ENCODE assay signal across 22 mouse cellular contexts in genomic region chr8:60973448-60973847, GRCm38 (mm10). TPM values are rescaled to one million over a fixed set of nuclear protein-coding genes. Genes with fewer than 3 reads are reported as not detected.
A peak's percentile ranks its signal among the peaks of the same experiment; 100 is the strongest.
DNase-seq lines count a peak whose midpoint lies in the region; ATAC-seq and TF ChIP-seq lines count a peak whose summit lies in the region.
"Had no signal": no experiment of that assay in that cellular context is flagged by ENCODE, and none has a peak within 500 bp of the region (broad histone marks: within the 10 kb centered on the region; RNA-seq: fewer than 3 reads in every experiment).

No protein-coding gene starts in this region.

- H3K4me3 ChIP-seq in MEL (ENCODE audit: control insufficient read depth in 1 of 2, insufficient read depth in 1 of 2, low read depth in 2 of 2, low read length in 2 of 2) = no peak overlapping the region
- H3K4me3 ChIP-seq in liver, embryonic 11.5 days (ENCODE audit: low read depth, low read length) = no peak overlapping the region
- H3K4me3 ChIP-seq: forebrain, embryonic 13.5 days; heart, embryonic 10.5 days; limb, embryonic 12.5 days; lung, embryonic 15.5 days; myocyte had no signal

- H3K36me3 ChIP-seq in MEL (ENCODE audit: control insufficient read depth in 1 of 2, insufficient read depth in 2 of 2, low read length in 2 of 2) = peaks cover 0 to 73% of the 10 kb centered on the region in 2 experiments; a peak in 3 of 4 replicates
- H3K36me3 ChIP-seq in liver, embryonic 11.5 days (ENCODE audit: control insufficient read depth, insufficient read depth, low read length) = no peaks in the 10 kb centered on the region
- H3K36me3 ChIP-seq: heart, embryonic 10.5 days; limb, embryonic 12.5 days; lung, embryonic 15.5 days had no signal

- TF ChIP-seq POLR2A in MEL (IDR thresholded peaks at IDR 0.05; ENCODE audit: control insufficient read depth in 1 of 2, insufficient read depth in 1 of 2, low read depth in 1 of 2, low read length in 2 of 2, poor library complexity in 1 of 2) = no peak

- no peaks in the 10 kb centered on the region for H3K27me3 ChIP-seq in MEL (ENCODE audit: control insufficient read depth in 1 of 2, insufficient read depth in 2 of 2, low read length in 2 of 2)
- no peaks in the 10 kb centered on the region for H3K27me3 ChIP-seq in liver, embryonic 11.5 days (replicated peaks; ENCODE audit: control insufficient read depth, insufficient read depth, low read length)
- H3K27me3 ChIP-seq: forebrain, embryonic 13.5 days; limb, embryonic 12.5 days; lung, embryonic 15.5 days; Patski had no signal

- no peak for TF ChIP-seq CTCF in MEL (IDR thresholded peaks at IDR 0.05 in 2 of 3, conservative IDR thresholded peaks at IDR 0.05 in 1 of 3; ENCODE audit: control insufficient read depth in 1 of 3, insufficient read depth in 1 of 3, low read depth in 2 of 3, low read length in 3 of 3, poor library complexity in 1 of 3, severe bottlenecking in 1 of 3)

- ATAC-seq in liver, embryonic 11.5 days (replicated peaks; ENCODE audit: low FRiP score) = peak; percentile 85
- ATAC-seq in megakaryocyte, adult 5-6 weeks (ENCODE audit: poor library complexity, severe bottlenecking) = peak; percentile 73
- ATAC-seq: forebrain, embryonic 13.5 days; hindbrain, embryonic 16.5 days; intestine, embryonic 16.5 days; Patski had no signal

- peak overlapping the region; percentile 76 for H3K27ac ChIP-seq in MEL (ENCODE audit: control insufficient read depth, low read depth, low read length)
- peak overlapping the region; percentile 53; the same call in 1 of the 2 replicates for H3K27ac ChIP-seq in liver, embryonic 11.5 days (ENCODE audit: low read depth, low read length)
- H3K27ac ChIP-seq: forebrain, embryonic 13.5 days; heart, embryonic 10.5 days; limb, embryonic 12.5 days; lung, embryonic 15.5 days had no signal

- H3K4me1 ChIP-seq in MEL (ENCODE audit: control insufficient read depth in 1 of 2, insufficient read depth in 2 of 2, low read length in 2 of 2) = peaks cover 26 to 53% of the 10 kb centered on the region in 2 experiments
- peaks cover 53% of the 10 kb centered on the region for H3K4me1 ChIP-seq in liver, embryonic 11.5 days (replicated peaks; ENCODE audit: control insufficient read depth, insufficient read depth, low read length)
- H3K4me1 ChIP-seq: lung, embryonic 15.5 days had no signal

- 43% methylated on average over 2 of the region's 2 CpGs for WGBS in liver, embryonic 11.5 days

- peak overlapping the region; percentile 59 for H3K4me2 ChIP-seq in liver, embryonic 11.5 days
- H3K4me2 ChIP-seq: forebrain, embryonic 13.5 days; limb, embryonic 12.5 days; lung, embryonic 15.5 days had no signal

- intact Hi-C loops in left cerebral cortex, postnatal 4 days (cut with DNase I) = no loop called here

- TF ChIP-seq RAD21 in MEL (IDR thresholded peaks at IDR 0.05; ENCODE audit: low read depth, low read length) = no peak

- H3K9me3 ChIP-seq in MEL (replicated peaks; ENCODE audit: insufficient read depth, low read length) = no peaks in the 10 kb centered on the region
- H3K9me3 ChIP-seq in liver, embryonic 11.5 days (ENCODE audit: control insufficient read depth, low read length) = no peaks in the 10 kb centered on the region
- H3K9me3 ChIP-seq: forebrain, embryonic 13.5 days; heart, embryonic 10.5 days; limb, embryonic 12.5 days; lung, embryonic 15.5 days had no signal

- peaks cover 39% of the 10 kb centered on the region for H3K79me2 ChIP-seq in MEL (ENCODE audit: control insufficient read depth, insufficient read depth, low read length, poor library complexity)

- peak; percentile 92 for DNase-seq in MEL (ENCODE audit: low read depth, low spot score)
- peak; percentile 79 for DNase-seq in c-Kit-positive CD71-positive TER-119-positive erythroid progenitor cells, embryonic 14.5 days (ENCODE audit: low spot score)
- no peak for DNase-seq in liver, embryonic 11.5 days (ENCODE audit: low spot score)
- no peak for DNase-seq in lung, adult 18-20 months
- DNase-seq in left cerebral cortex, postnatal 4 days = no peak
- DNase-seq in thymus, postnatal 0 days (ENCODE audit: low spot score) = no peak
- DNase-seq: adrenal gland, adult 8-10 months; cerebellum, postnatal 14 days; embryo, embryonic 11 days; gastrocnemius, postnatal 36 days; heart, postnatal 4 days; midbrain, embryonic 14.5 days; spleen, adult 18-20 months had no signal

- peak; percentile 96 to 98 for TF ChIP-seq EP300 in MEL (IDR thresholded peaks at IDR 0.05; ENCODE audit: low read depth in 1 of 2, low read length in 2 of 2)

- H3K9ac ChIP-seq in MEL (ENCODE audit: control insufficient read depth, low read depth, low read length, poor library complexity, severe bottlenecking) = no peak overlapping the region
- H3K9ac ChIP-seq in liver, embryonic 11.5 days (ENCODE audit: low read depth, low read length) = no peak overlapping the region
- H3K9ac ChIP-seq: forebrain, embryonic 13.5 days; limb, embryonic 12.5 days; lung, embryonic 15.5 days had no signal

TF ChIP-seq in MEL, 35 proteins besides CTCF, POLR2A, EP300 and RAD21 (continues in another document):
- TF ChIP-seq SIN3A (IDR thresholded peaks at IDR 0.05; ENCODE audit: low read length) = peak; percentile 90
- peak; percentile 96 for TF ChIP-seq TAL1 (IDR thresholded peaks at IDR 0.05; ENCODE audit: low read length)
- peak; percentile 50; the same call in 1 of the 2 replicates for TF ChIP-seq MAFK (IDR thresholded peaks at IDR 0.05; ENCODE audit: borderline replicate concordance, low read depth, low read length)
- no peak for TF ChIP-seq MEF2A (IDR thresholded peaks at IDR 0.05; ENCODE audit: extremely low read depth, insufficient replicate concordance, low read depth, low read length, poor library complexity, severe bottlenecking)
- peak; percentile 97 for TF ChIP-seq TCF12 (IDR thresholded peaks at IDR 0.05; ENCODE audit: low read depth, low read length)
- TF ChIP-seq ETS1 (IDR thresholded peaks at IDR 0.05; ENCODE audit: low read depth, low read length) = peak; percentile 93
- 0 out of 2 replicates have a peak, but pooled peaks have one; percentile 42 for TF ChIP-seq TBP (IDR thresholded peaks at IDR 0.05; ENCODE audit: low read depth, low read length)
- no peak for TF ChIP-seq USF1 (IDR thresholded peaks at IDR 0.05; ENCODE audit: low read depth, low read length)
- TF ChIP-seq JUND (IDR thresholded peaks at IDR 0.05; ENCODE audit: low read depth, low read length) = peak; percentile 60; the same call in 1 of the 2 replicates
- TF ChIP-seq NRF1 (IDR thresholded peaks at IDR 0.05; ENCODE audit: insufficient read depth, low read depth, low read length, poor library complexity, severe bottlenecking) = no peak
- TF ChIP-seq RCOR1 (IDR thresholded peaks at IDR 0.05; ENCODE audit: low read depth, low read length) = peak; percentile 96
- no peak for TF ChIP-seq ZKSCAN1 (IDR thresholded peaks at IDR 0.05; ENCODE audit: low read depth, low read length)
- peak; percentile 53; the same call in 1 of the 2 replicates for TF ChIP-seq BHLHE40 (IDR thresholded peaks at IDR 0.05; ENCODE audit: borderline replicate concordance, low read depth, low read length)
- TF ChIP-seq E2F4 (IDR thresholded peaks at IDR 0.05; ENCODE audit: borderline replicate concordance, low read depth, low read length) = no peak
- TF ChIP-seq NELFE (IDR thresholded peaks at IDR 0.05; ENCODE audit: low read depth, low read length) = no peak
- peak; percentile 98 for TF ChIP-seq GATA1 (IDR thresholded peaks at IDR 0.05; ENCODE audit: low read depth, low read length)
- TF ChIP-seq GABPA (IDR thresholded peaks at IDR 0.05; ENCODE audit: low read depth, low read length) = no peak
- no peak for TF ChIP-seq ZNF384 (IDR thresholded peaks at IDR 0.05; ENCODE audit: low read depth, low read length)
- TF ChIP-seq POLR2AphosphoS2 (IDR thresholded peaks at IDR 0.05; ENCODE audit: low read length) = no peak
- no peak for TF ChIP-seq CHD1 (IDR thresholded peaks at IDR 0.05; ENCODE audit: low read depth, low read length)
- TF ChIP-seq MYC (IDR thresholded peaks at IDR 0.05; ENCODE audit: low read depth, low read length) = peak; percentile 67
- TF ChIP-seq MAX (IDR thresholded peaks at IDR 0.05; ENCODE audit: low read length) = no peak
- no peak for TF ChIP-seq POLR2AphosphoS5 (IDR thresholded peaks at IDR 0.05; ENCODE audit: borderline replicate concordance, low read depth, low read length)
- no peak for TF ChIP-seq SMC3 (IDR thresholded peaks at IDR 0.05; ENCODE audit: low read depth, low read length)
- no peak for TF ChIP-seq ELF1 (IDR thresholded peaks at IDR 0.05; ENCODE audit: low read depth, low read length)
- no peak for TF ChIP-seq HCFC1 (IDR thresholded peaks at IDR 0.05; ENCODE audit: low read depth, low read length)
- no peak for TF ChIP-seq USF2 (IDR thresholded peaks at IDR 0.05; ENCODE audit: borderline replicate concordance in 1 of 2, insufficient read depth in 1 of 2, low read depth in 1 of 2, low read length in 2 of 2)
- TF ChIP-seq ZMIZ1 (IDR thresholded peaks at IDR 0.05; ENCODE audit: low read depth, low read length) = no peak
- TF ChIP-seq MXI1 (IDR thresholded peaks at IDR 0.05; ENCODE audit: low read depth, low read length) = peak; percentile 70; the same call in 1 of the 2 replicates
- no peak for TF ChIP-seq KAT2A (conservative IDR thresholded peaks at IDR 0.05; ENCODE audit: low read depth, low read length)
- TF ChIP-seq CHD2 (IDR thresholded peaks at IDR 0.05; ENCODE audit: low read length) = no peak; the same call in 1 of the 2 replicates

RNA-seq across cellular contexts. Expression of gene Clcn3, which starts 9.7 kb away (rescaled TPM):
- 28.8 and 34.6 TPM in 2 replicates for total RNA-seq in MEL (2012; rRNA removed)
- polyA plus RNA-seq in MEL (2012; ENCODE audit: insufficient read depth in 1 of 2, insufficient read length in 2 of 2, low read depth in 1 of 2, low replicate concordance in 2 of 2, missing spikeins in 1 of 2) = 10 to 100 TPM; 33.0 to 65.6 TPM
- polyA plus RNA-seq in liver, embryonic 11.5 days (2014; fragmentation: Nextera tagmentation; extraction: Ambion mirVana) = 42.9 and 43.8 TPM in 2 replicates
- 16.4 and 17.9 TPM in 2 replicates for total RNA-seq in megakaryocyte, adult 5-6 weeks (2015)
- total RNA-seq in megakaryocyte, adult 5-6 weeks (2017) = 21.1 and 26.0 TPM in 2 replicates
- total RNA-seq in left cerebral cortex, postnatal 4 days (2021) = 100 to 1,000 TPM; 122 to 123 TPM
- 26.5 and 31.8 TPM in 2 replicates for polyA plus RNA-seq in thymus, postnatal 0 days (2015; fragmentation: Nextera tagmentation; extraction: Ambion mirVana)

RNA-seq across cellular contexts. Expression of gene Nek1, which starts 19.5 kb away (rescaled TPM):
- total RNA-seq in MEL (2012; rRNA removed) = 8.9 and 11.5 TPM in 2 replicates
- polyA plus RNA-seq in MEL (2012; ENCODE audit: insufficient read depth in 1 of 2, insufficient read length in 2 of 2, low read depth in 1 of 2, low replicate concordance in 2 of 2, missing spikeins in 1 of 2) = 10 to 100 TPM; 15.6 to 35.3 TPM
- polyA plus RNA-seq in liver, embryonic 11.5 days (2014; fragmentation: Nextera tagmentation; extraction: Ambion mirVana) = 14.1 and 17.1 TPM in 2 replicates
- total RNA-seq in megakaryocyte, adult 5-6 weeks (2015) = 4.4 and 5.4 TPM in 2 replicates
- 6.2 and 6.4 TPM in 2 replicates for total RNA-seq in megakaryocyte, adult 5-6 weeks (2017)
- 10 to 100 TPM; 31.4 to 31.7 TPM for total RNA-seq in left cerebral cortex, postnatal 4 days (2021)
- 9.5 and 11.8 TPM in 2 replicates for polyA plus RNA-seq in thymus, postnatal 0 days (2015; fragmentation: Nextera tagmentation; extraction: Ambion mirVana)

Comparison
In these comparisons a context has a peak if more than half of its experiments do, and no peak if none do; other contexts are left out.
1. DNase-seq: peak in MEL (single experiment) and c-Kit-positive CD71-positive TER-119-positive erythroid progenitor cells, embryonic 14.5 days (single experiment); none in liver, embryonic 11.5 days (single experiment), lung, adult 18-20 months (0 of 2), left cerebral cortex, postnatal 4 days (single experiment) and thymus, postnatal 0 days (single experiment).